Mouse (Mus musculus) left cerebral cortex, adult 2 months (tissue): ENCODE results near the gene Nmt1. TPM values are rescaled to one million over a fixed set of nuclear protein-coding genes. Genes with fewer than 3 reads are reported as not detected.

Source experiments
- DNase-seq, 2 experiments: peaks; one replicate each; pipeline ENCODE4 v3.0.0; 2021 to 2022; ENCODE audit warnings: low spot score in 2 of 2, mixed read lengths in 1 of 2; ENCODE audit errors: extremely low spot score in 1 of 2
- H3K27ac ChIP-seq: fragments of 200-600 bp; 2 replicates; pipeline ENCODE4 v1.8.1; 2022
- H3K4me3 ChIP-seq: fragments of 200-600 bp; 2 replicates; pipeline ENCODE4 v1.8.1; 2022
- CTCF ChIP-seq: fragments of 200-600 bp; IDR thresholded peaks from 2 replicates; pipeline ENCODE4 v1.8.1; 2022; ENCODE audit warnings: antibody characterized with exemption, mild to moderate bottlenecking, moderate library complexity
- intact Hi-C: fragments of 180-260 bp; cut with DNase I; formaldehyde crosslinking; loops from one replicate; pipeline ENCODE4 v1.15.1; 2025
- total RNA-seq, 2 experiments: library from RNA; stranded (reverse); gene quantifications; 2 replicates each; pipeline ENCODE4 v1.2.3; 2021

Gene Nmt1
- total RNA-seq, 2 experiments from 2014 or later, result 117 to 130 TPM

DNA sequence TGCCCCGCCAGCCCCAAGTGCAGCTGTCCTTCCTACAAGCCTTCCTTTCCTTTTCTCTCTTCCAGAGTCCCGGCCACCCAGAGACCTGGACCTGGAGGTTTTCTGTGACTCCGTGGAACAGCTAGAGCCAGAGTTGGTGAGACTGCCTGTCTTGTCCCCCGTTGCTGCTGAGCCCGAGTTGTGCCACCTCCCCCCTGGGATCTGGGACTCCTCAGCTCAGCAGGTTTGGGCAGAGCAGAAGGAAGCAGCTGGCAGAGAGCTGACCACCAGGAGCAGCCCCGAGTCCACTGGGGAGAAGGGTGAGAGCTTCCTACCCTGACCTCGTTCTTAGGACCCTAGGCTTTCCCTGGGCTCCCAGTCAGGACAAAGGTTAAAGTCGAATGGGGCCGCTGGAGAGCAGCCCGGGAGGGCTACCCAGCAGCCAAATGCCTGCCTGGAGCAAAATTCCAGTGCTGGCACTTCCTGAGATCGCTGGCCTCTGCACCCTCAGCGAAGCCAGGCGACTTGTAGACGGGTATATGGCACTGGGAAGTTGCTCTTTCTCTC is 77.3 kb downstream of the Nmt1 start:
- DNase-seq, result no peak
- intact Hi-C loops, result no loop called here
- H3K4me3 ChIP-seq, result no peak overlapping the region
- no peak for TF ChIP-seq CTCF
- H3K27ac ChIP-seq, result no peak overlapping the region

DNA sequence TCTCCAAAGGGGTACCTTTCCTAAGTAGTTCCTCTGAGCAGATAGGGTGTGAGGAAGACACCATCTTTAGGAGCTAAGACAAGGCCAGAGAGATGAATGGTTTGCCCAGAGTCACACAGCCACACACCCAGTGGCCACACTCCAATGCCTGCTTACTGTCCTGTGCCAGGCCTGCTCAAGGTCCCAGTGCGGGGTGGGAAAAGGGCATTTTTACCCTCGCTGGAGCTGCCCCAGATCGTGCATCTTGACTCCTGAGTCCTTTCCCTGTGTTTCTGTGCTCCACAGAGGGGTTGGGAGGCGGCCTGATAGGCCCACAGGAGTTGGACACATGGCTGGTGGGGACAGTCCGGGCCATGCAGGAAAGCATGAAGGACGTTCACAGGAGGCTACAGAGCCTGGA is 77.8 kb downstream of the Nmt1 start:
- DNase-seq, result no peak
- TF ChIP-seq CTCF, result no peak
- intact Hi-C loops, result no loop called here
- Histone ChIP-seq H3K4me3 (no peak overlapping the region), H3K27ac (no peak overlapping the region)

DNA sequence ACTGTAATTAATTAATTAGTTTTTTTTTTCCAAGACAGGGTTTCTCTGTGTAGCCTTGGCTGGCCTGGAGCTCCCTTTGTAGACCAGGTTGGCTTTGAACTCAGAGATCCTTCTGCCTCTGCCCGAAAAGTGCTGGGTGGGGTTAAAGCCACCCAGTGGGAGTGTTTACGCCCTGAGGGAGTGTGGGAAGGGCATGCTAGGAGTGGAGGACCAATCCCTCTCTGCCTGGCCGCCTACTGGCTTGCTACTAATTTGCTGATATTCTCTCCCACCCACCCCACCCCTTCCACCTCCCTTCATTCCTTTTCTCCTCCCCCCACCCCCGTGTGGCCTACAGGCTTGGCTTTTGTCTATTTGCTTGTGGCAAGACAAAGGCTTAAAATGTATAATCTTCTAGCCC is 78.4 kb downstream of the Nmt1 start:
- no peak overlapping the region for H3K4me3 ChIP-seq
- intact Hi-C loops, result no loop called here
- no peak for DNase-seq
- H3K27ac ChIP-seq, result no peak overlapping the region
- no peak for TF ChIP-seq CTCF

DNA sequence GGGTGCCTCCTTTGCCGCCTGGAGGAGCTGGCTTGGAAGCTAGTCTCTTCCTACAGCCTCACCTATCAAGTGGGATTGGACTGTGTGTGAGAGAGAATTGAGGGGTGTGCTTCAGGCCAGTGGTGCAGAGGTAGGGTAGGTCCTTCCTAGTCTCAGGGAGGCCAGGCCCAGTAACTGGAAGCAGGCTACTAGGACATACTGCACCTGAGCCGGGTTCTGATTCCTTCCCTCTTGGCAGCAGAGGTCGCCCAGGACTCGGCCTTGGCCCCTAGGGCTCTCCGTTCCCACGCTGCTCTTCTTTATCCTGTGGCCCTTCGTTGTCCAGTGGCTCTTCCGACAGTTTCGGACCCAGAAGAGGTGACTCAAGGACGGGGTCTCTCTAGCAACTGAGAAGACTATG is 83.3 kb downstream of the Nmt1 start:
- Histone ChIP-seq H3K4me3 (no peak overlapping the region), H3K27ac (peak overlapping the region; percentile 67; the same call in 1 of the 2 replicates)
- DNase-seq, result no peak
- intact Hi-C loops, result no loop called here
- TF ChIP-seq CTCF, result no peak

DNA sequence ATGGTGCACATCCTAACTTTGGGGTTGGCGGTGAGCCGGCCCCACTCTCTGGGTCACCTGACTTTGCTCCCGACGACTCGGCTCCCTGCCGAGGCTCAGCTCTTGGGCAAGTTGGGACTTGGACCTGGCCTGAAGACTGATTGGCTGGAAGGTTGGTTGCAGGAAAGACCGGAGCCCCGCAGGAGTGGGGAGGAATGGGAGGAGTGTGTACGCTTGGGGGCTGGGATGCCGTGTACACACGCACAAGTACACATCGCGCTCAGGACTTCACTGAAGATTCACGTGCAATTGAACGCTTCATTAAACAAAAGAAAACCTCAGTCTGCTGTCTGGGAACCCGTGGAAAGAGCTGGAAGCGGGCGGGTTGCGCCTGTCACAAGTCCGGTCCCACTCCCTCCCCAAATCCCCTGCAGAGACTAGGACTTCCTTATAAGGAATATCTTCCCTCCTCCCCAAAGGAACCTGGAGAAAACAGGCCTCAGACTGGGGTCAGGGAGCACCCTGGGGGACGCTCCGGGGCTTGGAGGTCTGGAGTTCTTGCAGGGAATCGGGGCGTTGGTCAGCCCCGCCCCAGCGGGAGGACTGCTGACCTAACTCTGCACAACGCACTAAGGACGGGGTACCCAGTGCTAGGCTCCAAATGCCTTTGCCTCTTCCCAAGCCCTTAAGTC is 84.0 kb downstream of the Nmt1 start:
- TF ChIP-seq CTCF, result no peak
- intact Hi-C loops, result no loop called here
- peak overlapping the region; percentile 43 for H3K4me3 ChIP-seq
- peak overlapping the region; percentile 67 for H3K27ac ChIP-seq
- DNase-seq, result no peak

DNA sequence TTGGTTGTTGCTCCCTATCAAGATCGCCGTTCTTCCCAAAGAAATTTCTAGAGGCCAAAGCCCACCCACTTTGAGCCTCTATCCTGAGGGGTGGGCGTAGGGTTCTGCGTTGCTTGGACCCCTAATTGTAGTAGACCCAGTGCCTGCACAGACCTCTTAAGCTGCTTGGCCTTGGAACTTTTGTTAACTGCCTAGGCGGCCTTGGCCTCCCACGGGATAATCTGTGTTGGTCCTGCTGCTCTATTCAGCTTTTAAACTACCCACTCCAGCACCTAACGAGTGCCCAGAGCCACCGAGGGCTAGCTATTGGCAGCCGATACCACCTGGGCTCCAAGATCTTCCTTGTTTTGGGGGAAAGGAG is 84.5 kb downstream of the Nmt1 start:
- Histone ChIP-seq H3K27ac (peak overlapping the region; percentile 67), H3K4me3 (peak overlapping the region; percentile 43)
- intact Hi-C loops, result no loop called here
- no peak for DNase-seq
- TF ChIP-seq CTCF, result no peak

DNA sequence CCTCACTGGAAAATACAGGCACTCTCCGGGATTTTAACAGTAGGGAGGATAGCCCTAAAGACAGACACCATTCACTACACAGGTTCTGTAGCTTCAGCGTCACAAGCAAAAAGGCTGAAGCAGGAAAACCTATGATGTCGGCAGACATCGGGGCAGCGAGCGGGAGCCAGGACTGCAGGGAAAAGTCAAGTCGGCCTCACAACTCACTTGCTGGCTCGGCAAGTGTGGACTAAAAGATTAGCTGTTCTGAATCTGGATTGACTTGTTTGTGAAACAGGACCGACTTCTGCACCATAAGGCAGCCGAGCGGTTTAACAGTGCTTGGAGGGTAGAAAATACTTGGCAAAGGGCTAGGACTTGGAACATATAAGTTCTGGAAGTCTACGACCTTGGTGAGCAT is 85.0 kb downstream of the Nmt1 start:
- H3K4me3 ChIP-seq, result no peak overlapping the region
- intact Hi-C loops, result no loop called here
- H3K27ac ChIP-seq, result peak overlapping the region; percentile 67; the same call in 1 of the 2 replicates
- no peak for DNase-seq
- TF ChIP-seq CTCF, result no peak

DNA sequence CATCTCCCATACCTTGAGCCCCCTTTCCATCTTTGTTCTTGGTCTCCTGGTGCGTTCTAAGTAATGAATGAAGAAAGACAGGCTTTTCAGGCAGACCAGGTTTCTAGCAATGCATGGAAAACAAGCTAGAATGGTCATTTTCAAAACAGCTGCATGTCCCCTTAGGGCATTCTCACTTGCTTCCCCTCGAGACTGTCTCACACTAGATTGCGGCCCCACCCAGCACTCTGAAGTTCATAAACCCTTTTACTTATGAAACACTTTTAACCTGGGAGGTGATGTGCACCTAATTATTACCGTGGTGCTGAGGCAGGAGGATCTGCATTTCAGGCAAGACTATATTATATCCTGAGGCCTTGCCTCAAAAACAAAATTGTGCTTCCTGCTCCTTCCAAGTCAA is 85.8 kb downstream of the Nmt1 start:
- intact Hi-C loops, result no loop called here
- no peak for TF ChIP-seq CTCF
- Histone ChIP-seq H3K4me3 (no peak overlapping the region), H3K27ac (no peak overlapping the region)
- DNase-seq, result no peak

DNA sequence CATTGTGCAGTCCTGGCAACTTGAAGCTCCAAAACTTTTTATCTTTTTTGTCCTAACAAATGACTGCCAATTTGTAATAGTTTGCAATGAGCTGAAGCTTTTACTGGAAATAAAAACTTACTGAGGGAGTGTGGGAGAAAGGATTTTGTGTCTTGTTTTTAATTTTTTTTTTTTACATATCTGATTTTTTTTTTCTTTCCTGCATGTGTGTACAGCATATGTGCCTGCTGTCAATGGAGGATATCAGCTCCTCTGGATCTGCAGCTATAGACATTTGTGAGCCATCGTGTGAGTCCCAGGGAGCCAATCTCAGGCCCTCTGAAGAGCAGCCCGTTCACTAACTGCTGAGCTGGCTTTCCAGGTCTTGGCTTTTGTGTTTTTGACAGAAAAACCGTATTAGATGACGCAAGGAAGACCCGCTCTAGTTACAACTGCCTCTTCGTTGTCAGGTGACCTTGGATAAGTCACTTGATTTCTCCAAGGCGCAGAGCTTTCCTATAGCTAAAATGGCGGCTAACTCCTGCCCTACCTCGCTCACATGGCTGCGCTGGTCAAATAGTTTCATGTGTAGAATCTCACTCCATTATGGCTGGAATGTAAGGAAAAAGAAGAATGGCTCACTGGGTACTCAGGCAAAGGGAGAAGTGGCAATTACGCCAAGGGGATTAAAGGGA is 86.4 kb downstream of the Nmt1 start:
- intact Hi-C loops, result no loop called here
- peak overlapping the region; percentile 51 for H3K4me3 ChIP-seq

DNA sequence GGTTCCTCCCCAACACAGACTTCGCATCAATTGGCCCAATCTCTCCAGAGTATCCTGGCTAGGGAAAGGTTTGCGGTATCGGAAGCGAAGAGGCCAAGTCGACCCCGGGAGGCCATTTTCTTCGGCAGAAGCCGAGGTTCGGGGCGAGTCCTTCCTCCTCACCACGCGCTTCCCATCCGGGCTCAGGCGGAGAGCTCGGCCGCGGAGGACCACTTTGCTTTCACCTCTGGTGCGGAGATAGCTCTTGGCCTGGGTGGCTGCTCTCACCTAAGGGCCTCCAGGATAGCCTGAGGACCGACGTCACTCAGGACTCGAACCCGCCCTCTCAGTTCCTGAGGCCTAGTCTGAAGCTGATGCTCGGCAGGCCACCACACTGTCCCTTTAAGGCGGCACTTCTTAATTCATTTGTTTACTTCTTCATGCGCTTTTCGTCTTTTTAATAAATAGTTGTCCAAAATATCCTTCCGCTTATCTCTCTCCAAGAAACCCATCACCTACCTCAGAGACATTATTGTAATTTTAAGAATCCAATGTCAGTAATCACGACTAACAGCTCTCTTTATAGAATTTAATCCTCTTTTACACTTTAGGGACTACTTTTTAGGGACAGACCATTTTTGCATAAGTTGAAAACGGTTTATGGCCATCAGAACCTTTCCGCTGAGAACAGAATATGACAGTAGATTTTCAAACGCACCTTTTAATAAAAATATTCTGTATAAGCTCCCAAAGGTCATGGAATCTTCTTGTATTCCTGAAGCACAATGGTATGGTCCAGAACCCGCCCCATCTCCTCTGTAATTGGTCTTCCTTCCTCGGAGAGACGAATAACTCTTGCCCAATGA is 87.4 kb downstream of the Nmt1 start:
- peak; percentile 73 to 77 for DNase-seq
- peak overlapping the region; percentile 98 for H3K27ac ChIP-seq
- peak overlapping the region; percentile 51 for H3K4me3 ChIP-seq
- TF ChIP-seq CTCF, result no peak
- intact Hi-C loops, result loop anchor here (1.0 to 5.0 kb wide), 2 partner anchors 17 to 212 kb away; partner anchors contain the start of gene Hexim2

More for the DNA sequence above, 86.4 kb downstream of the Nmt1 start:
- H3K27ac ChIP-seq, result peak overlapping the region; percentile 98
- no peak for TF ChIP-seq CTCF
- no peak for DNase-seq

DNA sequence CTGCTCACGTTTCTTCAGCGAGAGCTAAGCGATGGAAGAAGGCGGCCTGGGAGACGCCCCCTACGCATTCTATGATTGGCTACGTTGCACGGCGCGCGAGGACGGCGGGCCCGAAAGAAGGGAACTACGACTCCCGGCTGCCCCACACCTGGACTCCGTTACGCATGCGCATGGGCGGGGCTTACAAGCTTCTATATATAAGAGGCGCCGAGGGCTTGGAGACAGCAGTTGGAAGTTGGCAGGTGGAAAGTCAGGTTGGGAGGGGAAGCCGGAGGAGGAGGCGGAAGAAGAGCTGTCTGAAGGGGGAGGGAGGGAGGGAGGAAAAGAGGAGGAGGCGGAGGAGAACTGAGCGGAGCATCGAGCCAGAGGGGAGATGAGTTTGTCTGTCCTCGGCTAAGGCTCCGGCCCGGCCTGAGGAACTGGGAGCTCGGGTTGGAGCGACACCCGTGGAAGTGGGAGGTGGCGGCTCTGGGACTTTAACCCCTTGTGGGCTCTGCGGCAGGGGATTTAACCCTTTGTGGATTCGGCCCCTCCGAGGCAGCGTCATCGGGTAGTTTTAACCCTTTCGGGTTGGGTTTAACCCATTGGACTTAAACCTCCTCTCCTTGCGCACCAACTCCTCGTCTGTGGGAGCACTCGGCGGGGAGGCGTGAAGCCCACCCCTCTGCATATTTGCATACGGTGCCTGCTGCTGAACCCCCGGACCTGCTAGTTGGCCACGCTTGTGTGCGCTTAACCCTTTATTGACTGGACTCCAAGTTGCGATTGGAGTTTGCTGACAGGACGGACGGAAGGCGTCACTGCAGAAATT is 88.2 kb downstream of the Nmt1 start, which contains the start of gene Hexim1:
Hexim1 (plus strand) TSS at position 224 of the 811 bp plus-strand sequence.
- peak; percentile 99 to 100 for DNase-seq
- TF ChIP-seq CTCF, result no peak
- Histone ChIP-seq H3K4me3 (peak within 1 kb of the TSS; percentile 64), H3K27ac (peak within 1 kb of the TSS; percentile 98)
- intact Hi-C loops, result loop anchor here (1.0 to 5.0 kb wide), 2 partner anchors 16 to 211 kb away; partner anchors contain the start of gene Hexim2
